Mouse (Mus musculus) layer of hippocampus, postnatal 25 days (tissue): ENCODE measurements around the gene Oosp2. TPM values are rescaled to one million over a fixed set of nuclear protein-coding genes. Genes with fewer than 3 reads are reported as not detected.

Source experiments
- DNase-seq, 2 experiments: peaks; one replicate each; pipeline ENCODE4 v3.0.0; 2022; ENCODE audit warnings: mixed read lengths in 2 of 2, low spot score in 1 of 2; ENCODE audit errors: extremely low spot score in 1 of 2
- total RNA-seq, 2 experiments: library from RNA; stranded (reverse); gene quantifications; 2 replicates each; pipeline ENCODE4 v1.2.3; 2021

Oosp2 gene
- total RNA-seq, 2 experiments from 2014 or later = not detected

DNA sequence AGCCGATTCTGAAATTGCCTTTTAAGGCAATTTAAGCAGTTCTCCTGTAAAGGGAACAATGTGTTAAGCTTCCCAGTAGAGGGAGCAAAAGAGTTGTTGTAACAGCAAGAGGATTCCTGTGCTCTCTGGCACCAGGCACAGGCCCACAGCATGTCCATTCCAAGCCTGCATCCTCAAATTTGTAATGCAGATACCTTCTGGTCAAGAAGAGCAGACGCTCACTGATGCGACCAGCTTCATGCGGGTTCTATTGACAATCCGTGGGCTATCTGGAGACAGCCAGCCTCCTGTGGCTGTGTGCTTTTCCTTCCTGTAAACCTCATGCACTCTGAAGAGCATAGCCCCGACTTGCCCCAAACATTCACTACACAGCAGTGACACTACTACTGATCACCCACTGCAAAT is 48.8 kb downstream of the Oosp2 start:
- DNase-seq = peak; percentile 11 to 22

DNA sequence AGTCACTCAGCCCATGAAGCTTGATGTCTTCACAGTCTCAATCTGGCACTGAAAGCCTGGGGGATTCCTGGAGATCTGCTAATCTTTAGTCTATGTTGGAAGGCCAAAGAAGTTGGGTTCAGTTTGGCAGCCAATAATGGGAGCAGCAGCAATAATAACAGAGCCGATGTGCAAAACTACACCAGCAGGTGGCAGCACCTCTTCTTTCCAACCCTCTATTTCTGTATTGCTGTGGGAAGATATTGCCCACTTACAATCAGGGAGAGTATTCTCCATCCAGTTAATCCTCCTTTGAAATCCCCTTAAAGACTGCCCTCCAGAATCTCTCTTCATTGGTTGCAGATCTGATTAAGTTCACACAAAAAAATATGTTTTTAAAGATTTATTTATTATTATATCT is 52.2 kb downstream of the Oosp2 start:
- peak; percentile 18 to 63 for DNase-seq

DNA sequence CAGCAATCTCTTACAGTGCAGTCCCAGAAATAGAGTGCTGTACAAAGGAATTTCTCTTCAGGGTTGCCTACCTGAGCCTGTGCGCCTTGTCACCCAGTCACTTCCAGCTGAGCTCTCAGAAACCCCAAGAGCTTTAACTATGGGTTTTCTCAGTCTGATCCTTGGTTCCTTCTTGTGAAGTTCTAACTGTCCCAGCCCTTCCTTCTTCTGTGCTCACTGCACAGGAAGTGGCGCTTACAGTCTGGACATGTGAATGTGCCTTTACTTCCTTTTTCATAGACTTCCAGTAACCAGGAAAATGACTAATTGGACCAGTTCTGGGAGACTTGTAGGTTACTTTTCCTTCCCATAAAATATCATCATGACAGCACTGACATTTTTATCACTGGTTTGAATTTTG is 55.8 kb downstream of the Oosp2 start, which contains the start of gene Ms4a6d:
Ms4a6d (minus strand) TSS at position 247 of the 400 bp plus-strand sequence.
- DNase-seq = no peak

DNA sequence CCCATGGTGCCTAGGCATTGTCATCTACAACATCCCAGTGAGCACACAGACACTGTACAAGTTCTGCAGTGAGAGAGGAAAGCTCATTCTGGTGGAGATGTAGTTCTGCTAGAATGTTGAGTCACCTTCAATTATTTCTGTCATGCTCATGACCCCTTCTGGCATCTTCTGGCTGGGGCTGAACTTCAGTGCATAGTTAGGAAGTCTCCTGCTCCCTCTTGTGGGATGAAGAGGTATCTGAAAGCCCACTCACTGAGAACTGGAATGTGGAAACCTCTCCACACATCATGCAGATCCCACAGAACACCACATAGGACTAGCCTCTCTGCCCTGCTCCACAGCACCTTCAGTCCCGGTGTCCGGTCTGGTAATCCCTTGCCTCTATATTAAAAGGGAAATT is 58.3 kb downstream of the Oosp2 start:
- peak in 1 of 2 experiments; percentile 14 for DNase-seq

DNA sequence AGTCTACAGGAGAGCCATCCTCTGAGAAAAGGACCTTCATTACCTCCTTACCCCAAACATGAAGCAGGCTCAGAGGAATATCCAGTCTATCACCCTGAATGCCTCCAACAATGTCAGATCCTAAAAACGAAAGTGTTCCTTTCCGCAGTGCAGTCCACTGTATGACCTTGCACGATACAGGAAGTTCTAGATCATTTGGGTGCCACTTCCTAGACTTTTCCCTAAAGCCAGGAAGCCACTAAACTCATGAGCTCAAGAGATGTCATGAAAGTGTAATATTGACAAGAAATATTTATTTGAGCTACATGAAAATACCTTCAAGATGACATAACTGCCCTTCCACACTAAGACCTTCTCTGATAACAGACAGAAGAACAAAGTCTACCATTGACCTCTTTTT is 59.0 kb downstream of the Oosp2 start:
- no peak for DNase-seq

Other genes with a start within 250 kb of the Oosp2 start
- gene Ms4a4b, start 217.0 kb downstream of the Oosp2 start, total RNA-seq = not detected
- 1 to 10 TPM in 1 of 2 experiments, under 1 TPM in 1; 0.68 to 1.2 TPM for gene Ms4a6c, start 191.2 kb downstream of the Oosp2 start, total RNA-seq
- gene Gm8369, start 174.6 kb downstream of the Oosp2 start, total RNA-seq = under 1 TPM in 1 of 2 experiments, not detected in 1; 0.12 TPM
- 1 to 10 TPM; 1.6 to 2.7 TPM for gene Ms4a6b, start 144.0 kb downstream of the Oosp2 start, total RNA-seq
- not detected for gene Ms4a4d, start 123.8 kb downstream of the Oosp2 start, total RNA-seq
- under 1 TPM; 0.54 to 0.98 TPM for gene Ms4a6d, start 55.7 kb downstream of the Oosp2 start, total RNA-seq
- not detected for gene Ms4a2, start 36.8 kb downstream of the Oosp2 start, total RNA-seq
- not detected for gene Ms4a3, start 19.7 kb downstream of the Oosp2 start, total RNA-seq
- gene Oosp1, start 30.6 kb upstream of the Oosp2 start, total RNA-seq = not detected
- gene Oosp3, start 36.5 kb upstream of the Oosp2 start, total RNA-seq = not detected
- gene Gif, start 87.0 kb upstream of the Oosp2 start, total RNA-seq = not detected
- 10 to 100 TPM; 34.2 to 37.6 TPM for gene Mrpl16, start 109.8 kb upstream of the Oosp2 start, total RNA-seq
- 10 to 100 TPM; 24.2 to 32.3 TPM for gene Stx3, start 158.8 kb upstream of the Oosp2 start, total RNA-seq
- not detected for gene Olfr1417, start 178.7 kb upstream of the Oosp2 start, total RNA-seq
- not detected for gene Olfr1418, start 200.5 kb upstream of the Oosp2 start, total RNA-seq
- not detected for gene Olfr1419, start 214.5 kb upstream of the Oosp2 start, total RNA-seq
- not detected for gene Olfr1420, start 226.0 kb upstream of the Oosp2 start, total RNA-seq